Comparison of ENCODE assay signal across 13 mouse cellular contexts in the genomic region with DNA sequence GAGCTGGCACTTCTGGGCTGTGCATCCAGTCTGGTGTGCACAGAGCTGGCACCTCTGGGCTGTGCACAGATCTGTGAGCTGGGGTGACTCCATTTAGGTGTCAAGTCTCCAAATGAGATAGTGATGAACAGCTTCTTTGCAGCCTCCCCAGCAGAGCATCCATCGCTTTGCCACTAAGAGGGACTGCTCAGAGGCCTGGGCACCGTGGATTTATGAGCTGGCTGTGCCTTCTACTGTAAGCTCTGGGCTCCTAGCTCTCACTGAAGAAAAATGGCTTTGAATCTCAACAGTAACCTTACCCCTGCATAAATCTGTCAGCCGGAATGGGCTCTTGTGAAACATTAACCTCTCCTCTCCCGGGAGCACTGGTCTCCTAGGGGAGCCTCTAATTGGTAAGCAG. TPM values are rescaled to one million over a fixed set of nuclear protein-coding genes. Genes with fewer than 3 reads are reported as not detected.
DNase-seq lines count a peak whose midpoint lies in the region; ATAC-seq lines count a peak whose summit lies in the region.
"Had no signal": no experiment of that assay in that cellular context is flagged by ENCODE, and none has a peak within 500 bp of the region (broad histone marks: within the 10 kb centered on the region; RNA-seq: fewer than 3 reads in every experiment).

No protein-coding gene starts in this region.

- no peak overlapping the region for H3K4me3 ChIP-seq in hindbrain, embryonic 16.5 days (ENCODE audit: low read length)
- no peak overlapping the region for H3K4me3 ChIP-seq in hindbrain, embryonic 12.5 days
- H3K4me3 ChIP-seq in embryonic facial prominence, embryonic 14.5 days (ENCODE audit: low read depth, low read length): no peak overlapping the region
- H3K4me3 ChIP-seq: forebrain, embryonic 15.5 days; midbrain, embryonic 15.5 days had no signal

- no peaks in the 10 kb centered on the region for H3K27me3 ChIP-seq in hindbrain, embryonic 16.5 days (replicated peaks; ENCODE audit: control insufficient read depth, insufficient read depth, low read length)
- H3K27me3 ChIP-seq in hindbrain, embryonic 12.5 days: no peaks in the 10 kb centered on the region
- H3K27me3 ChIP-seq in embryonic facial prominence, embryonic 14.5 days (replicated peaks; ENCODE audit: control insufficient read depth, insufficient read depth, low read length): no peaks in the 10 kb centered on the region
- H3K27me3 ChIP-seq: CH12.LX; forebrain, embryonic 15.5 days; midbrain, embryonic 15.5 days had no signal

- no peak overlapping the region for H3K27ac ChIP-seq in hindbrain, embryonic 16.5 days (ENCODE audit: low read depth, low read length)
- no peak overlapping the region for H3K27ac ChIP-seq in hindbrain, embryonic 12.5 days
- H3K27ac ChIP-seq in embryonic facial prominence, embryonic 14.5 days (replicated peaks; ENCODE audit: low read depth, low read length): no peak overlapping the region
- H3K27ac ChIP-seq: forebrain, embryonic 15.5 days; midbrain, embryonic 15.5 days had no signal

- no peaks in the 10 kb centered on the region for H3K36me3 ChIP-seq in hindbrain, embryonic 16.5 days (ENCODE audit: control insufficient read depth, insufficient read depth, low read length)
- H3K36me3 ChIP-seq in hindbrain, embryonic 12.5 days: peaks cover 13% of the 10 kb centered on the region; the same call in 1 of the 2 replicates
- H3K36me3 ChIP-seq in embryonic facial prominence, embryonic 14.5 days (ENCODE audit: control insufficient read depth, insufficient read depth, low read length): peaks cover 9% of the 10 kb centered on the region; the same call in 1 of the 2 replicates
- H3K36me3 ChIP-seq: forebrain, embryonic 15.5 days had no signal

- H3K4me1 ChIP-seq in hindbrain, embryonic 16.5 days (ENCODE audit: control insufficient read depth, insufficient read depth, low read depth, low read length): no peaks in the 10 kb centered on the region
- 0 out of 2 replicates have a peak, but pooled peaks cover 6% of the 10 kb centered on the region for H3K4me1 ChIP-seq in hindbrain, embryonic 12.5 days
- no peaks in the 10 kb centered on the region for H3K4me1 ChIP-seq in embryonic facial prominence, embryonic 14.5 days (ENCODE audit: control insufficient read depth, insufficient read depth, low read length)
- H3K4me1 ChIP-seq: forebrain, embryonic 15.5 days; midbrain, embryonic 15.5 days had no signal

- peak overlapping the region; percentile 17; the same call in 1 of the 2 replicates for H3K9ac ChIP-seq in hindbrain, embryonic 16.5 days (ENCODE audit: low read depth, low read length)
- H3K9ac ChIP-seq in hindbrain, embryonic 12.5 days: no peak overlapping the region
- H3K9ac ChIP-seq in embryonic facial prominence, embryonic 14.5 days (ENCODE audit: low read depth, low read length): no peak overlapping the region
- H3K9ac ChIP-seq: forebrain, embryonic 15.5 days; midbrain, embryonic 15.5 days had no signal

- H3K4me2 ChIP-seq in hindbrain, embryonic 16.5 days (ENCODE audit: low read length): no peak overlapping the region
- H3K4me2 ChIP-seq in hindbrain, embryonic 12.5 days (replicated peaks): no peak overlapping the region
- H3K4me2 ChIP-seq in embryonic facial prominence, embryonic 14.5 days (ENCODE audit: low read depth, low read length): no peak overlapping the region
- H3K4me2 ChIP-seq: forebrain, embryonic 15.5 days; midbrain, embryonic 15.5 days had no signal

- peak; percentile 67 for ATAC-seq in hindbrain, embryonic 16.5 days
- no peak for ATAC-seq in hindbrain, embryonic 12.5 days (ENCODE audit: low FRiP score)
- peak; percentile 26; the same call in 1 of the 2 replicates for ATAC-seq in embryonic facial prominence, embryonic 14.5 days (ENCODE audit: low read depth)
- ATAC-seq in granulocyte monocyte progenitor cell, adult 5-6 weeks (replicated peaks; ENCODE audit: poor library complexity, severe bottlenecking): no peak
- ATAC-seq: forebrain, embryonic 15.5 days; midbrain, embryonic 15.5 days had no signal

- no peaks in the 10 kb centered on the region for H3K9me3 ChIP-seq in hindbrain, embryonic 16.5 days (ENCODE audit: control insufficient read depth, low read length)
- H3K9me3 ChIP-seq in hindbrain, embryonic 12.5 days (replicated peaks): no peaks in the 10 kb centered on the region
- no peaks in the 10 kb centered on the region for H3K9me3 ChIP-seq in embryonic facial prominence, embryonic 14.5 days (ENCODE audit: control insufficient read depth, low read length)
- H3K9me3 ChIP-seq: forebrain, embryonic 15.5 days; midbrain, embryonic 15.5 days had no signal

- DNase-seq in embryonic facial prominence, embryonic 14.5 days (ENCODE audit: low spot score): peak; percentile 32
- peak; percentile 41 for DNase-seq in kidney, postnatal 36 days
- DNase-seq in yolk sac, embryonic 10.5 days (ENCODE audit: low spot score): peak; percentile 35
- no peak for DNase-seq in cerebellum, adult 9-11 months
- DNase-seq: gastrocnemius, postnatal 36 days; heart, postnatal 4 days had no signal

- 29% methylated on average over 4 of the region's 4 CpGs for WGBS in hindbrain, embryonic 16.5 days
- WGBS in hindbrain, embryonic 12.5 days: 47% methylated on average over 4 of the region's 4 CpGs
- 32% methylated on average over 4 of the region's 4 CpGs for WGBS in embryonic facial prominence, embryonic 14.5 days

RNA-seq across cellular contexts. Expression of a gene that starts 13.0 kb away (rescaled TPM):
- 18.2 and 21.1 TPM in 2 replicates for polyA plus RNA-seq in hindbrain, embryonic 16.5 days (2015; fragmentation: Nextera tagmentation; extraction: Ambion mirVana)
- polyA plus RNA-seq in hindbrain, embryonic 12.5 days (2016; fragmentation: Nextera tagmentation; extraction: Ambion mirVana): 28.7 and 28.8 TPM in 2 replicates
- 34.0 and 36.8 TPM in 2 replicates for polyA plus RNA-seq in embryonic facial prominence, embryonic 14.5 days (2014; fragmentation: Nextera tagmentation; extraction: Ambion mirVana)
- total RNA-seq in granulocyte monocyte progenitor cell, adult 5-6 weeks (2014; fragmentation: Nextera tagmentation): 43.5 and 56.0 TPM in 2 replicates
- total RNA-seq in granulocyte monocyte progenitor cell, adult 5-6 weeks (2017): 96.2 and 181 TPM in 2 replicates

RNA-seq across cellular contexts. Expression of a gene that starts 40.4 kb away (rescaled TPM):
- polyA plus RNA-seq in hindbrain, embryonic 16.5 days (2015; fragmentation: Nextera tagmentation; extraction: Ambion mirVana): 66.0 and 66.1 TPM in 2 replicates
- polyA plus RNA-seq in hindbrain, embryonic 12.5 days (2016; fragmentation: Nextera tagmentation; extraction: Ambion mirVana): 42.2 and 53.8 TPM in 2 replicates
- polyA plus RNA-seq in embryonic facial prominence, embryonic 14.5 days (2014; fragmentation: Nextera tagmentation; extraction: Ambion mirVana): 52.4 and 55.9 TPM in 2 replicates
- 44.1 and 53.5 TPM in 2 replicates for total RNA-seq in granulocyte monocyte progenitor cell, adult 5-6 weeks (2014; fragmentation: Nextera tagmentation)
- 32.0 and 38.8 TPM in 2 replicates for total RNA-seq in granulocyte monocyte progenitor cell, adult 5-6 weeks (2017)

RNA-seq across cellular contexts. Expression of a gene that starts 47.6 kb away (rescaled TPM):
- polyA plus RNA-seq in hindbrain, embryonic 16.5 days (2015; fragmentation: Nextera tagmentation; extraction: Ambion mirVana): not detected in 2 replicates
- polyA plus RNA-seq in hindbrain, embryonic 12.5 days (2016; fragmentation: Nextera tagmentation; extraction: Ambion mirVana): not detected in 2 replicates
- not detected in 2 replicates for polyA plus RNA-seq in embryonic facial prominence, embryonic 14.5 days (2014; fragmentation: Nextera tagmentation; extraction: Ambion mirVana)
- total RNA-seq in granulocyte monocyte progenitor cell, adult 5-6 weeks (2014; fragmentation: Nextera tagmentation): not detected in 2 replicates
- total RNA-seq in granulocyte monocyte progenitor cell, adult 5-6 weeks (2017): not detected in 2 replicates
- total RNA-seq: gastrocnemius, postnatal 36 days; heart, postnatal 4 days; layer of hippocampus, postnatal 25 days had no signal
- polyA plus RNA-seq: forebrain, embryonic 15.5 days; midbrain, embryonic 15.5 days had no signal

Comparison
In these comparisons a context has a peak if more than half of its experiments do, and no peak if none do; other contexts are left out.
1. ATAC-seq: peak in hindbrain, embryonic 16.5 days (single experiment) and embryonic facial prominence, embryonic 14.5 days (single experiment); none in hindbrain, embryonic 12.5 days (single experiment) and granulocyte monocyte progenitor cell, adult 5-6 weeks (single experiment).